Mouse (Mus musculus) hindbrain, embryonic 15.5 days (tissue): ENCODE results near the gene Pqlc2. TPM values are rescaled to one million over a fixed set of nuclear protein-coding genes. Genes with fewer than 3 reads are reported as not detected.

Experiments
- ATAC-seq: fragments of 200-750 bp; cut with Nextera tagmentation; 2 replicates; pipeline ENCODE4 v1.8.0; 2017; ENCODE audit warnings: low read depth, moderate number of reproducible peaks, moderate TSS enrichment; ENCODE audit not compliant: low FRiP score
- H3K27ac ChIP-seq: fragments of 300-500 bp; sonication (generic); replicated peaks from 2 replicates; pipeline ENCODE4 v1.5.1; 2015; ENCODE audit warnings: mild to moderate bottlenecking, inconsistent platforms
- H3K27me3 ChIP-seq: fragments of 300-500 bp; sonication (generic); 2 replicates; pipeline ENCODE4 v1.6.1; 2015; ENCODE audit warnings: control low read depth, inconsistent platforms
- H3K36me3 ChIP-seq: fragments of 300-500 bp; sonication (generic); 2 replicates; pipeline ENCODE4 v1.6.1; 2015; ENCODE audit warnings: control low read depth, inconsistent platforms
- H3K4me1 ChIP-seq: fragments of 300-500 bp; sonication (generic); replicated peaks from 2 replicates; pipeline ENCODE4 v1.6.1; 2015; ENCODE audit warnings: control low read depth, inconsistent platforms
- H3K4me2 ChIP-seq: fragments of 300-500 bp; sonication (generic); 2 replicates; pipeline ENCODE4 v1.6.1; 2015; ENCODE audit warnings: moderate library complexity, mild to moderate bottlenecking, inconsistent platforms
- H3K4me3 ChIP-seq: fragments of 300-500 bp; sonication (generic); 2 replicates; pipeline ENCODE4 v1.5.1; 2015; ENCODE audit warnings: mild to moderate bottlenecking, inconsistent platforms
- H3K9ac ChIP-seq: fragments of 300-500 bp; sonication (generic); 2 replicates; pipeline ENCODE4 v1.6.1; 2015; ENCODE audit warnings: inconsistent platforms
- H3K9me3 ChIP-seq: fragments of 300-500 bp; sonication (generic); 2 replicates; pipeline ENCODE4 v1.6.1; 2016; ENCODE audit warnings: control low read depth, inconsistent platforms
- WGBS: fragments of 180-500 bp; shearing (Covaris S2); methylation state at CpG from one replicate; pipeline ENCODE4 v1.1.7; 2015; 5-methylcytosine and 5-hydroxymethylcytosine counted together
- polyA plus RNA-seq: library from polyadenylated mRNA; unstranded; fragments of >200 nt; fragmentation: Nextera tagmentation; extraction: Ambion mirVana; gene quantifications from 2 replicates; pipeline ENCODE4 v1.2.1, GENCODE M21; 2015

The Pqlc2 gene
- polyA plus RNA-seq, 1 experiment from 2014 or later: 13.9 TPM

DNA sequence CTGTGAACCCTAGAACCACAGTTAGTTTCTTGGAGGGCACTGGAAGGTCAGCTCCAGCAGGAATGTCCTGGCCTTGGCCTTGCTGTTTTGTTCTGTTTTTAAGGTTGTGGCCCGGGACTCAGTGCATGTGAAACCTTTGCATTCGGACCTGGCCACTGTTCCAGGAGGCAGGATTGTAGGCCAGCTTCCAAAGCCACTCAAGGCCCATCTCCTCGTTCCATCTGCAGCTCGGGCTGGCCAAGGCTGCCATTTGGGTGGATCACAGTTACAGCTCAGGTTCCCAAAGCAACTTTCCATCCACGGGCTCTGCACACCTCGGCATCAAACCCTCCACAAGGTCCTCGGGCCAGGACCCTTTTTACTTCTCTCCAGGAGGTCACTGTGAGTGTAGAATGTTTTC is 35.9 kb downstream of the Pqlc2 start:
- 92% methylated on average over 7 of the region's 7 CpGs for WGBS
- Histone ChIP-seq H3K27me3 (no peaks in the 10 kb centered on the region), H3K4me1 (no peaks in the 10 kb centered on the region), H3K9ac (no peak overlapping the region), H3K27ac (no peak overlapping the region), H3K9me3 (no peaks in the 10 kb centered on the region), H3K4me3 (no peak overlapping the region), H3K36me3 (peaks cover 8% of the 10 kb centered on the region; the same call in 1 of the 2 replicates), H3K4me2 (no peak overlapping the region)
- no peak for ATAC-seq

GRCm38 (mm10) chr4:139272951-139273680 is 37.4 kb downstream of the Pqlc2 start:
- Histone ChIP-seq H3K27me3 (no peaks in the 10 kb centered on the region), H3K4me2 (no peak overlapping the region), H3K9ac (no peak overlapping the region), H3K9me3 (no peaks in the 10 kb centered on the region), H3K36me3 (peaks cover 8% of the 10 kb centered on the region; the same call in 1 of the 2 replicates), H3K4me1 (peaks cover 5% of the 10 kb centered on the region; the same call in 1 of the 2 replicates), H3K4me3 (no peak overlapping the region), H3K27ac (no peak overlapping the region)
- no peak for ATAC-seq
- 88% methylated on average over 10 of the region's 10 CpGs for WGBS

GRCm38 (mm10) chr4:139271562-139271961 is 38.9 kb downstream of the Pqlc2 start:
- Histone ChIP-seq H3K9me3 (no peaks in the 10 kb centered on the region), H3K36me3 (peaks cover 8% of the 10 kb centered on the region; the same call in 1 of the 2 replicates), H3K4me2 (no peak overlapping the region), H3K27me3 (no peaks in the 10 kb centered on the region), H3K4me3 (no peak overlapping the region), H3K4me1 (peaks cover 10% of the 10 kb centered on the region; the same call in 1 of the 2 replicates), H3K27ac (no peak overlapping the region), H3K9ac (no peak overlapping the region)
- ATAC-seq: no peak
- 95% methylated on average over 9 of the region's 9 CpGs for WGBS

DNA sequence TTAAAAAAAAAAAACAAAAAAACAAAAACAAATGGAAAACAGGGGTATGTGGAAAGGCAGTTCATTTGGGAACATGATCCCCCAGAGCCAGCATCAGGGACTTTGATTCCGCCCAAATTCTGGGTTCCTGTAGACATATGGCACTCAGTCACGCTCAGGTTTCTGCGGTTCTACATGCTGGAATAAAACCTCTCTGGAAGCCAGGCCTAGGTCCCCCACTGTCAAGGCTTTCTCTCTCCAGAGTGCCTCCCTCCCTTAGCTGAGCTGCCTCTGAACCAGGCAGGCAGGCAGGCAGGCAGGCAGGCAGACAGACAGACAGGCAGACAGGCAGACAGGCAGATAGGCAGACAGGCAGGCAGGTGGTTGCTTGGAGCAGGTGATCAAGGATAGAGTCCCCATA is 40.3 kb downstream of the Pqlc2 start:
- Histone ChIP-seq H3K4me1 (peaks cover 15% of the 10 kb centered on the region; the same call in 1 of the 2 replicates), H3K4me3 (no peak overlapping the region), H3K36me3 (peaks cover 8% of the 10 kb centered on the region; the same call in 1 of the 2 replicates), H3K9ac (no peak overlapping the region), H3K27me3 (no peaks in the 10 kb centered on the region), H3K27ac (no peak overlapping the region), H3K9me3 (no peaks in the 10 kb centered on the region), H3K4me2 (no peak overlapping the region)
- ATAC-seq: no peak
- WGBS: 81% methylated on average over 3 of the region's 3 CpGs

DNA sequence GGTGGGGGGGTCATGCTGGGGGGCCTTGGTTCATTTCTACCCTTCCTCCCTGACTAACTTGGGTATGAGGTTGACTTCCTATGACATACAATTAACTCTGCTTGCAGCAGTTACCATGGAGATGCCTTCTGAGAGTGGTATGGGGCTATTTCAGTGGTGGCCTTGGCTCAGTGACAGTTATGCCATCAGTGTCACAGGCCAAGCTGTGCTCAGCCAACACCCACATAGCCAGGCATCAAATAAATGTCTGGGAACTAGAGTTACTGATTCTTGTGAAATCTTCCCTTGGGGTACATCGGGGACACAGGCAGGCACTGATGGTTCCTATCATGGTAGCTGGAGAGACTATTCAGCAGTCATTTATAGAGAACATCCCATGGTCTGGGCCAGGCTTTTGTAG is 42.3 kb downstream of the Pqlc2 start:
- Histone ChIP-seq H3K4me1 (peaks cover 15% of the 10 kb centered on the region; the same call in 1 of the 2 replicates), H3K27me3 (no peaks in the 10 kb centered on the region), H3K9me3 (no peaks in the 10 kb centered on the region), H3K9ac (no peak overlapping the region), H3K4me3 (no peak overlapping the region), H3K36me3 (peaks cover 10% of the 10 kb centered on the region; the same call in 1 of the 2 replicates), H3K4me2 (no peak overlapping the region), H3K27ac (no peak overlapping the region)
- 84% methylated on average over 1 of the region's 1 CpGs for WGBS
- no peak for ATAC-seq

DNA sequence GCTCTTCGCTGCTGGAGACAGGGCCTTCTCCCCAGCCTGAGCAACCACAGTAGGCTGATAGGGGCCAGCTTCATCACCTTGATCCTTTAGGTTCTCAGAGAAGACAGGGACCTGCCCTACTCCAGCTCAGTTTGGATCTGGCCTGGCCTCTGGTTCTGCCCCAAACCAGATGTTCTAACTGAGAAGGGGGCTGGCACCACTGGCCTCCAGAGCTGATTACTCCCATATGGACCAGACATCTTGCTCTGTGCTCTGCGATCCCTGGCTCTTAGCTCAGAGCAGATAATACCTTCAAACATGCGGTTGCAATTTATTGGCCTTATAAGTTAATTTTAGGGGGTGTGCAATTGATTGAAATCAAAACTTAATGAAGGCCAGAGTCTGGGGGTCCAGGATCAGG is 43.2 kb downstream of the Pqlc2 start:
- peaks cover 15% of the 10 kb centered on the region; the same call in 1 of the 2 replicates for H3K4me1 ChIP-seq
- H3K9me3 ChIP-seq: no peaks in the 10 kb centered on the region
- 93% methylated on average over 3 of the region's 3 CpGs for WGBS
- H3K9ac ChIP-seq: no peak overlapping the region
- no peak overlapping the region for H3K4me2 ChIP-seq
- no peak overlapping the region for H3K4me3 ChIP-seq
- no peaks in the 10 kb centered on the region for H3K27me3 ChIP-seq
- no peak overlapping the region for H3K27ac ChIP-seq
- ATAC-seq: no peak
- H3K36me3 ChIP-seq: peaks cover 19% of the 10 kb centered on the region

GRCm38 (mm10) chr4:139266500-139266865 is 44.0 kb downstream of the Pqlc2 start:
- Histone ChIP-seq H3K9ac (no peak overlapping the region), H3K4me1 (peaks cover 15% of the 10 kb centered on the region; the same call in 1 of the 2 replicates), H3K4me2 (no peak overlapping the region), H3K4me3 (no peak overlapping the region), H3K27ac (no peak overlapping the region), H3K9me3 (no peaks in the 10 kb centered on the region), H3K27me3 (no peaks in the 10 kb centered on the region), H3K36me3 (peaks cover 25% of the 10 kb centered on the region)
- no peak for ATAC-seq
- 84% methylated on average over 7 of the region's 7 CpGs for WGBS

DNA sequence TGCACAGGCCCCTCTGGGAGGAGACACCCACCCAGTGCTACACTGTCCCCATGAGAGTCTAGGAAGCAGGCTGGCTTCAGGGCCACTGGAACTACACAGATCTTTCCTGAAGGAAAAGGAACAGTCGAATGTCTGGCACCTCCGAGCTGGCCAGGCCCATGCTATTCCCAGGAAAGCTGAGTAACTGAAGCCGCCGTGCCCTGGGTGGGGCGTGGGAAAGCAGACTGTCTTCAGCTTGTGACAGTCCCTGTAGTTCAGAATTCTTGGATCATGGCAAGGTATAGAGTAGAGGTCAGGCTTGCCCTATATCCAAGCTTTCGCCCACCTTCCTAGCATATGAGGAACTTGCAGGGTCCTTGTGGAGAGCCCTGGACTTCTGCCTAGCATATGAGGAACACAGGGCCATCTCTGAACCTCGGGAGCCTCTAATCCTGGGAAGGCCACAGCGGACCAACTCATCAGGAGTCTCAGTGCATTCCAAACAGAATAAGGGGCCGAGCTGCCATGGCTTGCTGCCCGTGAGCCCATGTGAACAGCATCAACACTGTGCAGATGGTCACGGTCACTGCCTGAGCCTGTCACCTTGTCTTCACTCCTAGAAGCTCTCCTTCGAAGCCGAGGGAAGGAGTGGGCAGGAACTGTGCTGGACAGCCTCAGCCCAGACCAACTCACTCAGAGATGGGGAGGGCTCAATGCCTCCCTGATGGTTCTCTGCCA is 44.6 kb downstream of the Pqlc2 start:
- no peak overlapping the region for H3K27ac ChIP-seq
- peaks cover 25% of the 10 kb centered on the region for H3K36me3 ChIP-seq
- H3K27me3 ChIP-seq: no peaks in the 10 kb centered on the region
- no peak for ATAC-seq
- 82% methylated on average over 13 of the region's 13 CpGs for WGBS
- H3K4me2 ChIP-seq: no peak overlapping the region
- H3K4me3 ChIP-seq: no peak overlapping the region
- H3K9ac ChIP-seq: no peak overlapping the region
- peaks cover 15% of the 10 kb centered on the region; the same call in 1 of the 2 replicates for H3K4me1 ChIP-seq
- no peaks in the 10 kb centered on the region for H3K9me3 ChIP-seq

DNA sequence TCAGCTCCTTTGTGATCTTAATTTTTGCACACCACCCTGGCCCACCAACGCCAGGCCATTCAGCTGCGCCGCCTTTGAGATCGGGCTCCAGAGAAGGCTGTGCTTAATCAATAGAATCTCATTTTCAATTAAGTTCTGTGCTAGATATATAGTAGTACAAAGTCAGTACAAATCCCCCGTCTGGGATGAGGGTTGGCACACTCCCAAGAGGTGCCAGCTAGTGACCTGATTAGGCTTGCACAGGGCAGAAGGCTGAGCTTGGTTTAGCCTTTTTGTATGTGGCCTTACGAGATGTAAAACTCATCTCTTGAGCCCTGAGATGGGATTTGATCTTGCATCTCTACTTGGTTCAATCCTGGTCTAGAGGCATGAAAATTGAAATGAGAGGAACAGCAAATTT is 47.5 kb downstream of the Pqlc2 start:
- ATAC-seq: no peak
- H3K27ac ChIP-seq: no peak overlapping the region
- H3K9ac ChIP-seq: no peak overlapping the region
- peaks cover 9% of the 10 kb centered on the region; the same call in 1 of the 2 replicates for H3K4me1 ChIP-seq
- no peak overlapping the region for H3K4me2 ChIP-seq
- H3K36me3 ChIP-seq: peaks cover 34% of the 10 kb centered on the region
- WGBS: 86% methylated on average over 6 of the region's 6 CpGs
- H3K27me3 ChIP-seq: no peaks in the 10 kb centered on the region
- no peaks in the 10 kb centered on the region for H3K9me3 ChIP-seq
- no peak overlapping the region for H3K4me3 ChIP-seq

GRCm38 (mm10) chr4:139259302-139259871 is 51.1 kb downstream of the Pqlc2 start:
- Histone ChIP-seq H3K27ac (no peak overlapping the region), H3K4me3 (no peak overlapping the region), H3K36me3 (peaks cover 41% of the 10 kb centered on the region), H3K4me2 (no peak overlapping the region), H3K9ac (no peak overlapping the region), H3K4me1 (no peaks in the 10 kb centered on the region), H3K9me3 (no peaks in the 10 kb centered on the region), H3K27me3 (no peaks in the 10 kb centered on the region)
- no peak for ATAC-seq
- WGBS: 88% methylated on average over 11 of the region's 11 CpGs

- Histone ChIP-seq H3K4me2 (no peak overlapping the region), H3K4me3 (no peak overlapping the region), H3K27me3 (no peaks in the 10 kb centered on the region), H3K36me3 (peaks cover 39% of the 10 kb centered on the region), H3K9me3 (no peaks in the 10 kb centered on the region), H3K9ac (no peak overlapping the region), H3K4me1 (no peaks in the 10 kb centered on the region), H3K27ac (no peak overlapping the region)
- WGBS: 93% methylated on average over 6 of the region's 6 CpGs
- no peak for ATAC-seq
These were observed 51.7 kb downstream of the Pqlc2 start for GRCm38 (mm10) chr4:139258621-139259301.
